Mouse (Mus musculus): ENCODE measurements around the gene Echdc2.

The Echdc2 gene

GRCm38 (mm10) chr4:108199236-108199635, 34.0 kb downstream of the Echdc2 start:
- no peak for DNase-seq (ENCODE audit: low read depth, low spot score)

- DNase-seq (ENCODE audit: low read depth, low spot score), result no peak
Measured at GRCm38 (mm10) chr4:108204629-108205028, 39.4 kb downstream of the Echdc2 start.

- no peak for DNase-seq (ENCODE audit: low read depth, low spot score)
Measured at GRCm38 (mm10) chr4:108213023-108213422, 47.8 kb downstream of the Echdc2 start.

GRCm38 (mm10) chr4:108217332-108218179, 52.3 kb downstream of the Echdc2 start, which contains the start of gene Zyg11a:
Gene Zyg11a (minus strand): TSS chr4:108218048.
- DNase-seq (ENCODE audit: low read depth, low spot score), result peak; percentile 15

- DNase-seq (ENCODE audit: low read depth, low spot score), result no peak
Measured at GRCm38 (mm10) chr4:108219019-108219418, 53.8 kb downstream of the Echdc2 start.

- DNase-seq (ENCODE audit: low read depth, low spot score), result no peak
Measured at GRCm38 (mm10) chr4:108222507-108222906, 57.3 kb downstream of the Echdc2 start.

GRCm38 (mm10) chr4:108225341-108225872, 60.2 kb downstream of the Echdc2 start:
- no peak for DNase-seq (ENCODE audit: low read depth, low spot score)

Data from CD4-positive, CD25-positive, alpha-beta regulatory T cell, adult 2 months (primary cell).